Mouse (Mus musculus) stomach, embryonic 14.5 days (tissue): ENCODE measurements around the gene Gal3st1. TPM values are rescaled to one million over a fixed set of nuclear protein-coding genes. Genes with fewer than 3 reads are reported as not detected.
"Not testable (repeated sequence)": the region's sequence is repeated elsewhere in the genome, so short reads cannot be mapped to it uniquely, and the experiment has no call there.

ENCODE experiments used
- ATAC-seq: fragments of 200-750 bp; cut with Nextera tagmentation; 2 replicates; pipeline ENCODE4 v1.8.0; 2017; ENCODE audit warnings: low read depth, moderate TSS enrichment; ENCODE audit not compliant: insufficient number of reproducible peaks, insufficient read depth, low FRiP score
- H3K27ac ChIP-seq: fragments of 300-500 bp; sonication (generic); 2 replicates; pipeline ENCODE4 v1.5.1; 2014; ENCODE audit warnings: mild to moderate bottlenecking, low read length, moderate library complexity, mixed read lengths
- H3K27me3 ChIP-seq: fragments of 300-500 bp; sonication (generic); 2 replicates; pipeline ENCODE4 v1.6.1; 2014; ENCODE audit warnings: low read length, control low read depth, mixed read lengths; ENCODE audit not compliant: control insufficient read depth, insufficient read depth
- H3K36me3 ChIP-seq: fragments of 300-500 bp; sonication (generic); 2 replicates; pipeline ENCODE4 v1.6.1; 2014; ENCODE audit warnings: mild to moderate bottlenecking, control low read depth, low read length, moderate library complexity, mixed read lengths; ENCODE audit not compliant: control insufficient read depth, insufficient read depth
- H3K4me1 ChIP-seq: fragments of 300-500 bp; sonication (generic); 2 replicates; pipeline ENCODE4 v1.6.1; 2014; ENCODE audit warnings: low read length, control low read depth, mixed read lengths; ENCODE audit not compliant: control insufficient read depth, insufficient read depth
- H3K4me2 ChIP-seq: fragments of 300-500 bp; sonication (generic); replicated peaks from 2 replicates; pipeline ENCODE4 v1.6.1; 2014; ENCODE audit warnings: low read depth, low read length, control low read depth
- H3K4me3 ChIP-seq: fragments of 300-500 bp; sonication (generic); 2 replicates; pipeline ENCODE4 v1.5.1; 2014; ENCODE audit warnings: low read depth, low read length, control low read depth
- H3K9ac ChIP-seq: fragments of 300-500 bp; sonication (generic); replicated peaks from 2 replicates; pipeline ENCODE4 v1.6.1; 2014; ENCODE audit warnings: low read depth, mild to moderate bottlenecking, control low read depth, low read length, moderate library complexity, mixed read lengths
- H3K9me3 ChIP-seq: fragments of 300-500 bp; sonication (generic); 2 replicates; pipeline ENCODE4 v1.6.1; 2016; ENCODE audit warnings: low read depth, low read length, control low read depth; ENCODE audit not compliant: control insufficient read depth
- WGBS: fragments of 180-500 bp; shearing (Covaris S2); extraction: QIAGEN DNeasy Blood & Tissue Kit; methylation state at CpG from one replicate; pipeline ENCODE4 v1.1.7; 2014; 5-methylcytosine and 5-hydroxymethylcytosine counted together
- polyA plus RNA-seq: library from polyadenylated mRNA; unstranded; fragments of >200 nt; fragmentation: Nextera tagmentation; extraction: Ambion mirVana; gene quantifications from 2 replicates; pipeline ENCODE4 v1.2.1, GENCODE M21; 2014

Gal3st1 gene
- 13.1 and 15.3 TPM in 2 replicates for polyA plus RNA-seq

- Histone ChIP-seq H3K27ac (peak within 1 kb of the TSS; percentile 83), H3K4me2 (peak within 1 kb of the TSS; percentile 54), H3K9me3 (no peaks in the 10 kb centered on the region), H3K27me3 (peaks cover 4% of the 10 kb centered on the region; the same call in 1 of the 2 replicates), H3K4me3 (peak within 1 kb of the TSS; percentile 29), H3K4me1 (no peaks in the 10 kb centered on the region), H3K36me3 (peaks cover 12% of the 10 kb centered on the region), H3K9ac (no peak within 1 kb of the TSS; the same call in 1 of the 2 replicates)
- WGBS, result 2% methylated on average over 35 of the region's 37 CpGs
- ATAC-seq, result peak; percentile 84
These were observed at the start of gene Gal3st1 for GRCm38 (mm10) chr11:3983291-3983862. TSS of gene Gal3st1 (plus strand) at chr11:3983636.

GRCm38 (mm10) chr11:3933756-3934285 is 49.6 kb upstream of the Gal3st1 start:
- WGBS, result 92% methylated on average over 9 of the region's 9 CpGs

GRCm38 (mm10) chr11:3935135-3935534 is 48.3 kb upstream of the Gal3st1 start:
- H3K4me1 ChIP-seq, result peaks cover 8% of the 10 kb centered on the region
- H3K9ac ChIP-seq, result no peak overlapping the region
- ATAC-seq, result no peak
- no peak overlapping the region for H3K4me2 ChIP-seq
- WGBS, result 76% methylated on average over 4 of the region's 4 CpGs
- H3K36me3 ChIP-seq, result no peaks in the 10 kb centered on the region
- no peaks in the 10 kb centered on the region for H3K27me3 ChIP-seq
- no peak overlapping the region for H3K4me3 ChIP-seq
- no peaks in the 10 kb centered on the region for H3K9me3 ChIP-seq
- no peak overlapping the region for H3K27ac ChIP-seq

More at GRCm38 (mm10) chr11:3933756-3934285, 49.6 kb upstream of the Gal3st1 start:
- Histone ChIP-seq H3K27me3 (no peaks in the 10 kb centered on the region), H3K27ac (no peak overlapping the region), H3K36me3 (no peaks in the 10 kb centered on the region), H3K4me3 (no peak overlapping the region), H3K4me1 (peaks cover 8% of the 10 kb centered on the region), H3K4me2 (no peak overlapping the region), H3K9ac (no peak overlapping the region), H3K9me3 (no peaks in the 10 kb centered on the region)
- ATAC-seq, result no peak

- Histone ChIP-seq H3K27me3 (no peaks in the 10 kb centered on the region), H3K27ac (no peak overlapping the region), H3K4me3 (no peak overlapping the region), H3K9ac (no peak overlapping the region), H3K4me2 (no peak overlapping the region), H3K36me3 (no peaks in the 10 kb centered on the region), H3K4me1 (peaks cover 5% of the 10 kb centered on the region), H3K9me3 (no peaks in the 10 kb centered on the region)
- 87% methylated on average over 3 of the region's 3 CpGs for WGBS
- no peak for ATAC-seq
These were observed 47.1 kb upstream of the Gal3st1 start for GRCm38 (mm10) chr11:3936318-3936717.

GRCm38 (mm10) chr11:3937321-3937874 is 46.0 kb upstream of the Gal3st1 start:
- Histone ChIP-seq H3K27ac (no peak overlapping the region), H3K27me3 (no peaks in the 10 kb centered on the region), H3K4me2 (no peak overlapping the region), H3K4me1 (no peaks in the 10 kb centered on the region), H3K9me3 (no peaks in the 10 kb centered on the region), H3K9ac (no peak overlapping the region), H3K4me3 (no peak overlapping the region), H3K36me3 (no peaks in the 10 kb centered on the region)
- 67% methylated on average over 13 of the region's 13 CpGs for WGBS
- no peak for ATAC-seq

- Histone ChIP-seq H3K9ac (no peak overlapping the region), H3K4me2 (no peak overlapping the region), H3K27ac (no peak overlapping the region), H3K36me3 (no peaks in the 10 kb centered on the region), H3K4me3 (no peak overlapping the region), H3K9me3 (no peaks in the 10 kb centered on the region), H3K4me1 (no peaks in the 10 kb centered on the region), H3K27me3 (no peaks in the 10 kb centered on the region)
- WGBS, result 87% methylated on average over 7 of the region's 7 CpGs
- ATAC-seq, result no peak
These were observed 42.1 kb upstream of the Gal3st1 start for GRCm38 (mm10) chr11:3941371-3941770.

- ATAC-seq, result no peak
- Histone ChIP-seq H3K9me3 (no peaks in the 10 kb centered on the region), H3K4me3 (no peak overlapping the region), H3K27me3 (no peaks in the 10 kb centered on the region), H3K27ac (no peak overlapping the region), H3K4me2 (no peak overlapping the region), H3K36me3 (no peaks in the 10 kb centered on the region), H3K4me1 (no peaks in the 10 kb centered on the region), H3K9ac (no peak overlapping the region)
- WGBS, result 13% methylated on average over 1 of the region's 1 CpGs
These were observed 37.0 kb upstream of the Gal3st1 start for GRCm38 (mm10) chr11:3946386-3946785.

GRCm38 (mm10) chr11:3954876-3955275 is 28.6 kb upstream of the Gal3st1 start:
- not testable (repeated sequence) for H3K36me3 ChIP-seq, ATAC-seq, H3K4me3 ChIP-seq, H3K4me2 ChIP-seq, H3K4me1 ChIP-seq, H3K27me3 ChIP-seq, H3K27ac ChIP-seq, H3K9me3 ChIP-seq, H3K9ac ChIP-seq
- WGBS, result 87% methylated on average over 5 of the region's 5 CpGs
